Mouse (Mus musculus) lung, adult 2 months (tissue): ENCODE measurements around the gene Osbpl11.

Source experiments
- CTCF ChIP-seq: fragments of 200-500 bp; IDR thresholded peaks from 2 replicates; pipeline ENCODE4 v1.5.1; 2011; ENCODE audit warnings: mild to moderate bottlenecking, low read length, control low read depth; ENCODE audit not compliant: insufficient read depth
- POLR2A ChIP-seq: fragments of 200-500 bp; IDR thresholded peaks from 2 replicates; pipeline ENCODE4 v1.6.1; 2011; ENCODE audit warnings: low read depth, mild to moderate bottlenecking, control low read depth, low read length, borderline replicate concordance; ENCODE audit errors: extremely low read depth

DNA sequence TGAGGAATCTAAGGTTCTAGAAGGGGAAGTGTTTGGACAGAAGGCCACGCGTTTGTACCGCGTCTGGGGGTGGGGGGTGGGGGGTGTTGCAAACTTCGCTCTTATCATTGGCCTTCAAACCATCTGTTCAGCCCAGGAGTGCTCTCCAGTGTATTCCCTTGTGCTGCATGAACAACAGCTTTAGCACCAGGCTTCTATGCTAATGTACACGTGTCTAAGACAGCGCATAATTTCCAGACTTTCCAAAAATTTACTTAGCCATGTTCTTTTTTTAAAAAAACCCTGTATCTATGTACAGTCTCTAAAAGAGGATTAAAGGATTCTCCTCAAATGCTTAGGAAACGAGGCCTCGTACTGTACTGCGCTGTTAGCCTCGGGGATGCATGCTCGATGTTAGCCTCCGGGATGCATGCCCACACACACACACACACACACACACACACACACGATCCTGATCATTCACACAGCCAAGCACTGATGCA is 26.2 kb upstream of the Osbpl11 start:
- TF ChIP-seq CTCF = no peak
- TF ChIP-seq POLR2A = no peak
